Mouse (Mus musculus): ENCODE results near the gene 1700019A02Rik. TPM values are rescaled to one million over a fixed set of nuclear protein-coding genes. Genes with fewer than 3 reads are reported as not detected.

Gene 1700019A02Rik
- 0.20 and 0.29 TPM in 2 replicates for polyA plus RNA-seq (2012; rRNA removed)

DNA sequence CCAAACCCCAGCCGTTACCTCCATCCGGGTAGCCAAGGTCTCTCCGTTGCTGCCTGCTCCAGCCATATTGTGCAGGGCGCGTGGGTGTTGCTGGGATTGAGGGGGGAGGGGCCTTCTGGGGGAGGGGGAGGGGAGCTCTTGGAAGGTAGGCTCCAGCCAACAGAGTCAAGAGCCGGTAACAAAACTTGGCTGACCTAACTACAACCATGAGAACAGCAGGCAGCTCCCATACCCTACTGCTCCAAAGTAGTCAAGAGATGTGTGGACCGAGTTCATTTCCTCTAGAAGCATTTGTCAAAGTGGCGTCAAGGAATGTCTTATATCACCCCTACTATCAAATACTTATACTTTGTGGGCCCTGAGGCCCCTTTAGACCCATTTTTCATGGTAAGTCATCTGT lies at the start of gene 1700019A02Rik:
1700019A02Rik (minus strand) TSS at position 101 of the 400 bp plus-strand sequence.

Other genes with a start within 250 kb of the 1700019A02Rik start
- 1.0 and 1.8 TPM in 2 replicates for gene 1700019D03Rik, start 167.5 kb downstream of the 1700019A02Rik start, polyA plus RNA-seq (2012; rRNA removed)
- 0.41 and 2.2 TPM in 2 replicates for gene Mstn, start 126.0 kb downstream of the 1700019A02Rik start, polyA plus RNA-seq (2012; rRNA removed)
- 12.9 and 14.2 TPM in 2 replicates for gene Pms1, start 109.4 kb upstream of the 1700019A02Rik start, polyA plus RNA-seq (2012; rRNA removed)
- gene Ormdl1, start 109.5 kb upstream of the 1700019A02Rik start, polyA plus RNA-seq (2012; rRNA removed) = 28.9 and 47.4 TPM in 2 replicates
- gene Gm28778, start 109.5 kb upstream of the 1700019A02Rik start, polyA plus RNA-seq (2012; rRNA removed) = 1.3 and 2.3 TPM in 2 replicates
- 15.3 and 24.0 TPM in 2 replicates for gene Osgepl1, start 126.0 kb upstream of the 1700019A02Rik start, polyA plus RNA-seq (2012; rRNA removed)
- gene Asdurf, start 165.0 kb upstream of the 1700019A02Rik start, polyA plus RNA-seq (2012; rRNA removed) = not detected in 2 replicates
- gene Gm28551, start 165.0 kb upstream of the 1700019A02Rik start, polyA plus RNA-seq (2012; rRNA removed) = 0.42 and 0.61 TPM in 2 replicates
- 58.2 and 58.8 TPM in 2 replicates for gene Asnsd1, start 165.1 kb upstream of the 1700019A02Rik start, polyA plus RNA-seq (2012; rRNA removed)

Measured in central nervous system, embryonic 11.5 days (tissue).